Mouse (Mus musculus): ENCODE measurements around the gene Ptma.
A peak's percentile ranks its signal among the peaks of the same experiment; 100 is the strongest.

The Ptma gene

DNA sequence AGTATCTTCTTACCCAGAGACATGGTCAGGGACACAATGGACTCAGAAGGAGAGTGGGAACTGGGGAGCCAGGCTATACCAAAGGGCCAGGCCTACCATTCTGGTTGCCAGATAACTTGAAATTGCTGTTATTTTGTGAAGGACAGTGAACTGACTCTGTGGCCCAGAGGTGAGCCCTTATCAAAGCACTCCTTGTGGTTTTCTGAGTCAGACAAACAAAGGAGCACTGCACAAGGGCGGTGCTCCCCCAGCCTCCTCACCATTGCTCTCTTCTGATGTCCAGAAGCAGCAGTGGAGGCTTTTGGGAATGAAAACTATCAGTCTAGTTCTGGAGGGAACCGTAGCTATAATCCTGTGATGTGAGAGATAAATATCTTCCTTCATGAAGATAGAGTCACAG is 16.1 kb downstream of the Ptma start:
- no peak for DNase-seq (ENCODE audit: low read depth, low spot score)

DNA sequence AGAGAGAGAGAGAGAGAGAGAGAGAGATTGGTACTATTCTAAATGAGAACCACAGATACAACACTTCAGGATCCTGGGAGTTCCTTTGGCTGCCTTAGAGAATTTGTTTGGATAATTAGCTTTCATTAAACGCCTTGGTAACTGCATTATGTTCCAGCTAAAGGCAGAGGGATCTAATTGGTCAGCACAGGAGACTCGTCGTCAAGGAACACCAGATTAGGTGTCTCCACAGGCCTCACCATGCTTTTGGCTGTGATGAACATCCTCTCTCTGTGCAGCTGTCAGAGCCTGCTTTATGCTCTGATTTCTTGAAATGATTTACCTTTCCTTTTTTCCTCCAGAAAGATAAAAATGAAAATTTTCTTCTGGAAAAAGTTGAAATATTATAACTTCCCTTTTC is 20.3 kb downstream of the Ptma start:
- DNase-seq (ENCODE audit: low read depth, low spot score): no peak

DNA sequence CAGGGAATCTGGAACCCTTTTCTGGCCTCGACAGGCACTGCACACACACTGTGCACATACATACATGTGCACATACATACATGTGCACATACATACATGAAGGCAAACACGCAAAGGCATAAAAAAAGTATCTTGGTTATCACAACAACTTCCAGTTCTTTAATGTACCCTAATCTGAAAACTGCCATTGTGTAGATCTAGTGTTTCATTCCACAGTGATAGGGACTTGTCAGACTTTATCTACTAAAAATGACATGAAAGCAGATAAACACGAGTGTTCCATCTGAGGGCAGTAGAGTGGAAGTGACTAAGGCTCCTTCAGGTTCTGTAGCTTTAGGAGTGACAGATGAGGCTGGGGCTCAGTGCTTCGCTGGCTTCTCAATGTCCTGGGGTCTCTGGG is 24.8 kb downstream of the Ptma start:
- DNase-seq (ENCODE audit: low read depth, low spot score): no peak

DNA sequence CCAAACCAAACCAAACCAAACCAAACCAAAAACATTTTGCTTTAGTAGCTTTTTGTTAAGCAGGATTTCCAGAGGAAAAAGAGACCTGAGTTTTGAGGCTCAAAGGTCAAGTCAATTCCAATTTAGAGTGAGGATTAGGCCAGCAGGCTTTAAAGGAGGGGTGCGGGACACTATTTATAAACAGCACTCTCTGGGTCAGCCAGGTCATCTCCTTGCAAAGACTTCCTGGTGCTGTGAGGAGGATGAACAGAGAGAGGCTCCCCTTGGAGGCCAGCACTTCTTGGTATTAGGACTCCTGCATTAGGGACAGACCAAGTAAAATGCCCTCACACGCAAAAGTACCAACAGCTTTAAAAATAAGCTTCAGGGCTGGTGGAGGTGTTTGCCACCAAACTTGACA is 25.4 kb downstream of the Ptma start:
- DNase-seq (ENCODE audit: low read depth, low spot score): peak; percentile 57

DNA sequence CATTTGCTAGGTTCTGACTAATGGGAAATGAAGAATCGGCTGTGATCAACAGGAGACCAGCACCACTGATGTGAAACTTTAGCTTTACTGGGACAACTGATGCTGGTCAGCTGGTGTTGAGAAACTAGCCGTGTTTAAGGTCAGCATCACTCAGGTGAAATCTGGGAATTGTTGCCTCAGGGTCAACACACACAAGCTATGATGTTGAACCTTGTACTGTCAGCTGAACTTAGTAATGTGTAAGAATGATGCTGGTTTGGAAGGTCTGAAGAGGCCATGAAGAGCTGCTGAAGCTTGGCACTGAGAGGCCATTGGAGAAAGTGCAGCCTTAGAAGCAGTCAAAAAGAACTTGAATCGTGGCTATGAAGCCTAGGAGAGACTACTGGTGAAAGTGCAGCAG is 29.1 kb downstream of the Ptma start:
- DNase-seq (ENCODE audit: low read depth, low spot score): no peak

DNA sequence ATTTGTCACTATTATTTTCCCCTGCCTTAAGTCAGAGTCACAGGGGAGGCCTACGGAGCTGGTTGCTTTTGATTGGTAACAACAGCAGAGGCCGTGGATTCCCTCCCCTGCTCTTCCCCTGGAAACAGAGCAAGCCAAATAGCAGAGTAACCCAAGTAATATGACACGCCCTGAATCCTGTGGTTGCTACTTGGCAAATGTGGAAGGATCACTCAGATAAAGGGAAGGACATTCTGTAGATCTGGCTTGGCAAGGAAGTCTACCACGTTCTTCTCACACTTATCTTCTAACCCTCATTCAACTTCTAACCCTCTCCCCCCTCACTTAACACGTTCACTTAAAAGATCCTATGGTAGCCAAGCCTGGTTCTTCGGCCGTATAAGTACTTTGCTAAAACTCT is 31.3 kb downstream of the Ptma start:
- DNase-seq (ENCODE audit: low read depth, low spot score): no peak

DNA sequence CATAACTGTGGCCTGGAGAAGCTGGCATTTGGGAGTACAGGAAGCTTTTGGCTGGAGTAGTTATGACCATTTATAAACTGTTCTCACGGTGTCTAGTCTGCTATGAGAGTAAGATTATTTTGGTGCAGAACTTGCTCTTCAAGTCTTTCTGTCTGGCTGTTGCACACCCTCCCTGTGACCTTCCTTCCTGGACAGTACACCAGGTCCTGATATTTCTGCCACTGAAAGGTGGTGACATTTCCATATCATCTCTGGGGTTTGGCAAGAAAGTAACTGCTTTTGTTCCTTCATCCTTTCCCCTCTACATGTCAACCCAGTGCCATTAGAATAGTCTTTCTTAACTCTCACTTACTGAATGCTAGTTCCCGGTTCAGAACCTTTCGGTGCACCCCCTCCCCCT is 32.7 kb downstream of the Ptma start:
- DNase-seq (ENCODE audit: low read depth, low spot score): no peak

DNA sequence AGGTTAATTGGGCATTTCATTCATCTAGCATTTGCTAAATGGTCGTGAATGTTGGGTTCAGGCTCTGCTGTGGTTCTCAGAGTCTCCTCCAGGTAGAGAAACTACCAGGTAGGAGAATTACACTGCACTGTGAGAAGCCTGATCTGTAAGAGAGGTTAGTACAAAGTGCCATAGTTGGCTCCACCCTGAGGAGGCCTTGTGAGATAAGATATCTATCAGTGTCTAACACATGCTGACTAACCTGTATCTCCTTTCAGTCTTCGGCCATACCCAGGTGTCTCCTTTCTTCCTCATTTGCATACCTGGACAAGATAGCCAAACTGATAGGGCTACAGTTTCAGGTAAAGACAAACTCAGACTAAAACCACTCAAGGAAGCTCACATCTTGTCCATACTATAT is 36.1 kb downstream of the Ptma start:
- no peak for DNase-seq (ENCODE audit: low read depth, low spot score)

DNA sequence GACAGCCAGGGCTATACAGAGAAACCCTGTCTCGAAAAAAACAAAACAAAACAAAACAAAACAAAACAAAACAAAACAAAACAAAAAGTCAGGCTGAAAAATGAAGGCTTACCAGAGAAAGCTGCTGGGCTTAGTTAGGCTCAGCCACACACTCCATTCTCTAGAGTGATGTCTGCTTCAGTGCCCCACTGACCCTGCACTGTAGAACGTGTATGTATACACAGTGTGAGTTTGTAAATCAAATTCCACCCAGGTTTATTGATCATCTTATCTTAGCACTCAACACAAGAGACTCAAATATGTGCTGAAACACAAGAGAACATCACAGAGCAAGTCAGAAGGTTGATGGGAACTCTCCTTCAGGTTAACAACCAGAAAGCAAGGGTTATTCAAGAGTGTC is 41.9 kb downstream of the Ptma start:
- no peak for DNase-seq (ENCODE audit: low read depth, low spot score)

DNA sequence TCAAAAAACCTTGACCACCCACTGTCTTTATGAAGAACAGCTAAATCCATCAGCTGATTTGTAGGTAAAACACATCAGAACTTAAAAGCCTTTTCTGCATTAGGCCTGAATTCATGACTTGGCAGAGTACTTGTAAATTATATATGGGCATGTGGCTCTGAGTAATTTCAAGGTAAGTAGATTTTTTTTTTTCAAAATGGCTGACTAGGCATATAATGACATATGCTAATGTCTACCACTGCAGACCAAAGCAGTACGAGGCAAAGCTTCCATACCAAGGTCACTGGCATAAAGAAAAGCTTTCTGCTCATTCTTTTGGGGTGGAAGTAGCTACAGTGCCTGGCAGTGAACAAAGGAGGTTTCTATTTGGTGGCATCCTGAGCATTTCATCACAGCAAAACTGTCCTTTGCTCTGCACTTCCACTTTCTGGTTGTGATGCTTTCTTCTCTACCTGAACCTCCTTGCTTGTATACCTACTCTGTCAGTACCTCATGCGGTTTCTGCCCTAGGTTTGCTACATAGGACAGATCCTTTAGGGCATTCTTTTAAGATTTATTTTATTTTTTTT is 42.9 kb downstream of the Ptma start:
- no peak for DNase-seq (ENCODE audit: low read depth, low spot score)

DNA sequence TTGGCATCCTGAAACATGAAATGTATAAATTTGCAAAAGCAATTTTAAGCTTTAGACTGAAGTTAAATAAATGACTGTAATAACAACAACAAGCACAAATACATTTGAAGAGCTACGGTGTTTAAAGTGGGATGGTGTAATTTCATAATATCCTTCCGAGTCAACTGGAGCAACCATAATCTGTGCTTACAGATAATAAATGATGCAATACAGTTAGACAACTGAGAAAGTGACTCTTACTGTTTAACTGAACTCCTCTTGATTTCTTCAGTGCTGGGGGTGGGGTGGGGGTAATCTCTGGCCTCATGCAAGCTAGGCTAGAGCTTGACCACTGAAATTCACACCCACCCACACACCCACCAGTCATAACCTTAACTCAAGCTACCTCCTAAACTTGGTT is 44.9 kb downstream of the Ptma start:
- DNase-seq (ENCODE audit: low read depth, low spot score): no peak

DNA sequence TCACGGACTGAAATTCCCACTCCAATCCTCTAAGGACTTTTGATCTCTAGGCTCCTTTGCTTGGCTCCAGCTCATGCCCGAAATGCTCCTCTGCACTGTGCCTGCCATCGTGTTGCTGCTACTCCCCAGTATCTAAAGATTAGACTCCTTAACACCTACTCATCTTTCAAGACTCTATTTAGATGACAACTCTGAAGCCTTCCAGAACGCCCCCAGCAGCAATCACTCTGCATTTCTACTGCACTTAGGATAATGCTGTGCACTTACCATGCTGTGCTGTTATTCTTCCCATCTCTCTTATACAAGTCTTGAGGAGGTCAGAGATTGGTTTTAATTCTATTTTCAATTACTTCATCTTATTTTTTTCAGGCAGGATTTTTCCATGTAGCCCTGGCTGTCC is 45.4 kb downstream of the Ptma start:
- no peak for DNase-seq (ENCODE audit: low read depth, low spot score)

Data from retina, adult 2 months (tissue).